Mouse (Mus musculus): Measurements from ENCODE around the gene Rev3l. TPM values are rescaled to one million over a fixed set of nuclear protein-coding genes. Genes with fewer than 3 reads are reported as not detected.

The Rev3l gene
- polyA plus RNA-seq, 1 experiment from 2014 or later, result 3.1 TPM

- ATAC-seq (ENCODE audit: low read depth), result peak; percentile 93
- H3K9me3 ChIP-seq (replicated peaks; ENCODE audit: control insufficient read depth, low read length), result no peaks in the 10 kb centered on the region
Measured at GRCm38 (mm10) chr10:39730976-39731735, 762 bp upstream of the Rev3l start.

GRCm38 (mm10) chr10:39732266-39733100 lies 565 bp downstream of the Rev3l start:
- H3K27me3 ChIP-seq (ENCODE audit: control insufficient read depth, insufficient read depth, low read depth, low read length), result no peaks in the 10 kb centered on the region
- H3K9me3 ChIP-seq (replicated peaks; ENCODE audit: control insufficient read depth, low read length), result no peaks in the 10 kb centered on the region
- peak overlapping the region; percentile 98 for H3K4me3 ChIP-seq (ENCODE audit: low read depth, low read length)
- H3K9ac ChIP-seq (ENCODE audit: low read depth, low read length), result peak overlapping the region; percentile 99
- peak; percentile 25 for ATAC-seq (ENCODE audit: low read depth)
- 0% methylated on average over 96 of the region's 105 CpGs for WGBS (ENCODE audit: insufficient replicate concordance)
- peak overlapping the region; percentile 98 for H3K27ac ChIP-seq (ENCODE audit: low read length)
- peaks cover 14% of the 10 kb centered on the region for H3K4me1 ChIP-seq (ENCODE audit: control insufficient read depth, low read depth, low read length)
- H3K4me2 ChIP-seq (ENCODE audit: low read depth, low read length), result peak overlapping the region; percentile 98
- H3K36me3 ChIP-seq (ENCODE audit: control insufficient read depth, insufficient read depth), result no peaks in the 10 kb centered on the region

More at GRCm38 (mm10) chr10:39730976-39731735, 762 bp upstream of the Rev3l start:
- H3K9ac ChIP-seq (ENCODE audit: low read depth, low read length), result peak overlapping the region; percentile 99
- no peaks in the 10 kb centered on the region for H3K27me3 ChIP-seq (ENCODE audit: control insufficient read depth, insufficient read depth, low read depth, low read length)
- peaks cover 14% of the 10 kb centered on the region for H3K4me1 ChIP-seq (ENCODE audit: control insufficient read depth, low read depth, low read length)
- peak overlapping the region; percentile 98 for H3K4me3 ChIP-seq (ENCODE audit: low read depth, low read length)
- peak overlapping the region; percentile 98 for H3K4me2 ChIP-seq (ENCODE audit: low read depth, low read length)
- H3K27ac ChIP-seq (ENCODE audit: low read length), result peak overlapping the region; percentile 98
- under 1% methylated on average over 36 of the region's 66 CpGs for WGBS (ENCODE audit: insufficient replicate concordance)
- H3K36me3 ChIP-seq (ENCODE audit: control insufficient read depth, insufficient read depth), result no peaks in the 10 kb centered on the region

GRCm38 (mm10) chr10:39733101-39733399 lies 1.1 kb downstream of the Rev3l start:
- no peaks in the 10 kb centered on the region for H3K36me3 ChIP-seq (ENCODE audit: control insufficient read depth, insufficient read depth)
- peaks cover 14% of the 10 kb centered on the region for H3K4me1 ChIP-seq (ENCODE audit: control insufficient read depth, low read depth, low read length)
- H3K9ac ChIP-seq (ENCODE audit: low read depth, low read length), result peak overlapping the region; percentile 99
- 0% methylated on average over 9 of the region's 9 CpGs for WGBS (ENCODE audit: insufficient replicate concordance)
- peak overlapping the region; percentile 98 for H3K27ac ChIP-seq (ENCODE audit: low read length)
- ATAC-seq (ENCODE audit: low read depth), result no peak
- no peaks in the 10 kb centered on the region for H3K9me3 ChIP-seq (replicated peaks; ENCODE audit: control insufficient read depth, low read length)
- peak overlapping the region; percentile 98 for H3K4me2 ChIP-seq (ENCODE audit: low read depth, low read length)
- no peaks in the 10 kb centered on the region for H3K27me3 ChIP-seq (ENCODE audit: control insufficient read depth, insufficient read depth, low read depth, low read length)
- peak overlapping the region; percentile 98 for H3K4me3 ChIP-seq (ENCODE audit: low read depth, low read length)

DNA sequence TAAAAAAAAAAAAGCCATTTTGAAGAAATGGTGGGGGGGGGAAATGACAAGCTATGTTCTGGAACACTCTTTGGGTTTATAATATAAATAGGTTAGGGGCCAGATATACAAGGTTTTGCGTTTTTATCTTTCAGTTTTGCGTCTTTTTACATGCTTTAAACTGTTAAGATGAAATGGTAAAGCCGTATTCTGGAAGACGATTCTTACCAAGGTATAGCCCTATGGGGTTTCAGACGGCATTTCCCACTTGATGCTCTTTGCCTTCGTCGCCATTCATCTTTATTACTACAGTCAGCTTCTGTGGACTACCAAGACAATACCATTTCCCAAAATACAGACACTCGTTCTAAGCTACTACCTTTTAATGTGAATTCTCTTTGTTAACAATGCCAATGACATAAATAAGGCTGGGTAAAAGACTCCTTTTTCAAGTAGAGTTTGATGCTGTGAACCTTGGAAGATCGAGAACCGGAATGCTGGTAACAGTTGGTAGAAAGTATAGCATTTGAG lies 1.6 kb downstream of the Rev3l start:
- H3K36me3 ChIP-seq (ENCODE audit: control insufficient read depth, insufficient read depth), result no peaks in the 10 kb centered on the region
- H3K9ac ChIP-seq (ENCODE audit: low read depth, low read length), result peak overlapping the region; percentile 99
- H3K9me3 ChIP-seq (replicated peaks; ENCODE audit: control insufficient read depth, low read length), result no peaks in the 10 kb centered on the region
- peak overlapping the region; percentile 98 for H3K4me3 ChIP-seq (ENCODE audit: low read depth, low read length)
- no peak for ATAC-seq (ENCODE audit: low read depth)
- peak overlapping the region; percentile 98 for H3K4me2 ChIP-seq (ENCODE audit: low read depth, low read length)
- WGBS (ENCODE audit: insufficient replicate concordance), result 28% methylated on average over 10 of the region's 10 CpGs
- H3K4me1 ChIP-seq (ENCODE audit: control insufficient read depth, low read depth, low read length), result peaks cover 14% of the 10 kb centered on the region
- H3K27me3 ChIP-seq (ENCODE audit: control insufficient read depth, insufficient read depth, low read depth, low read length), result no peaks in the 10 kb centered on the region
- no peak overlapping the region; the same call in 1 of the 2 replicates for H3K27ac ChIP-seq (ENCODE audit: low read length)

DNA sequence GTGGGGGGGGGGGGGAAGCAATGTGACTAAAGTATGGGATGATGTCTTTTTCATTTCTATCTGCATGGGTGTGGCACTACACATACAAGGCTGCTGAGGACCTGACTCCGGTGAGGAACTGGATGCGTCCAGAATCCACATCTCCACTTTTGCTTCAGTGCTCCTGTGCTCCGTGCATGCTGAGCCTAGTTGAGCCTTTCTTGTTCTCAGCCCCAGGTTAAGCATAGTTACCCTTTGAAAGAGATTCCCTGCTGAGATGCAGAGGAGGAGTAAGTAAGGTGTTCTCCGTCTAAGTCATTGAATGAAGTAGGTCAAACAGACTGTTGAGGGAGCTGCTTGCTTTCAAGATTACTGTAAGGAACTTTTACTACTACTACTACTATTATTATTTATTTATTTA lies 4.3 kb downstream of the Rev3l start:
- Histone ChIP-seq H3K36me3 (ENCODE audit: control insufficient read depth, insufficient read depth) (no peaks in the 10 kb centered on the region), H3K4me2 (ENCODE audit: low read depth, low read length) (no peak overlapping the region), H3K9me3 (replicated peaks; ENCODE audit: control insufficient read depth, low read length) (no peaks in the 10 kb centered on the region), H3K4me3 (ENCODE audit: low read depth, low read length) (no peak overlapping the region), H3K27me3 (ENCODE audit: control insufficient read depth, insufficient read depth, low read depth, low read length) (no peaks in the 10 kb centered on the region), H3K27ac (ENCODE audit: low read length) (no peak overlapping the region), H3K9ac (ENCODE audit: low read depth, low read length) (no peak overlapping the region), H3K4me1 (ENCODE audit: control insufficient read depth, low read depth, low read length) (peaks cover 7% of the 10 kb centered on the region)
- WGBS (ENCODE audit: insufficient replicate concordance), result 85% methylated on average over 4 of the region's 4 CpGs
- no peak for ATAC-seq (ENCODE audit: low read depth)

GRCm38 (mm10) chr10:39742057-39742456 lies 10.1 kb downstream of the Rev3l start:
- Histone ChIP-seq H3K27ac (ENCODE audit: low read length) (no peak overlapping the region), H3K4me3 (ENCODE audit: low read depth, low read length) (no peak overlapping the region), H3K4me1 (ENCODE audit: control insufficient read depth, low read depth, low read length) (no peaks in the 10 kb centered on the region), H3K4me2 (ENCODE audit: low read depth, low read length) (no peak overlapping the region), H3K36me3 (ENCODE audit: control insufficient read depth, insufficient read depth) (no peaks in the 10 kb centered on the region), H3K9me3 (replicated peaks; ENCODE audit: control insufficient read depth, low read length) (no peaks in the 10 kb centered on the region), H3K9ac (ENCODE audit: low read depth, low read length) (no peak overlapping the region), H3K27me3 (ENCODE audit: control insufficient read depth, insufficient read depth, low read depth, low read length) (no peaks in the 10 kb centered on the region)
- 82% methylated on average over 4 of the region's 4 CpGs for WGBS (ENCODE audit: insufficient replicate concordance)
- ATAC-seq (ENCODE audit: low read depth), result no peak

DNA sequence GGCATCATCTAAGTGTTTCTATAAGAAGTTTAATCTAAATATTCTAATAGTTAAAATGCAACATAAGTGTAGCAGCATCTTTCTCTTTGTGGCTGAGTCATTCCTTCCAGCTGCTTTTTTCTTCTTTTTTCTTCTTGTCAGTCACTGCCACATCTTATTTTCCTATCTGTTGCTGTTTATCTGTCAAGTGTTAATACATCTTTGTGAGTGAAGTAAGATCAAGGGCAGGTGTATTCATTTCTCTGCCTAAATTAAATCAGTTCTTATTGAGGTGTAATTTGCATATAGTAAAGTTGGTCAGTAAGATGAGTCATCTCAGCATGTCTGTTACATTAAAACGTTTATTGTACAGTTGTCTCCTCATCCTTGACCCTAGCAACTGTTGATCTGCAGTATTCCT lies 32.8 kb downstream of the Rev3l start:
- no peak overlapping the region for H3K4me2 ChIP-seq (ENCODE audit: low read depth, low read length)
- H3K4me1 ChIP-seq (ENCODE audit: control insufficient read depth, low read depth, low read length), result no peaks in the 10 kb centered on the region
- no peak overlapping the region for H3K4me3 ChIP-seq (ENCODE audit: low read depth, low read length)
- no peaks in the 10 kb centered on the region for H3K27me3 ChIP-seq (ENCODE audit: control insufficient read depth, insufficient read depth, low read depth, low read length)
- no peak overlapping the region for H3K27ac ChIP-seq (ENCODE audit: low read length)
- no peak overlapping the region for H3K9ac ChIP-seq (ENCODE audit: low read depth, low read length)
- H3K36me3 ChIP-seq (ENCODE audit: control insufficient read depth, insufficient read depth), result no peaks in the 10 kb centered on the region; the same call in 1 of the 2 replicates
- WGBS (ENCODE audit: insufficient replicate concordance), result 74% methylated on average over 1 of the region's 1 CpGs
- ATAC-seq (ENCODE audit: low read depth), result no peak
- no peaks in the 10 kb centered on the region for H3K9me3 ChIP-seq (replicated peaks; ENCODE audit: control insufficient read depth, low read length)

DNA sequence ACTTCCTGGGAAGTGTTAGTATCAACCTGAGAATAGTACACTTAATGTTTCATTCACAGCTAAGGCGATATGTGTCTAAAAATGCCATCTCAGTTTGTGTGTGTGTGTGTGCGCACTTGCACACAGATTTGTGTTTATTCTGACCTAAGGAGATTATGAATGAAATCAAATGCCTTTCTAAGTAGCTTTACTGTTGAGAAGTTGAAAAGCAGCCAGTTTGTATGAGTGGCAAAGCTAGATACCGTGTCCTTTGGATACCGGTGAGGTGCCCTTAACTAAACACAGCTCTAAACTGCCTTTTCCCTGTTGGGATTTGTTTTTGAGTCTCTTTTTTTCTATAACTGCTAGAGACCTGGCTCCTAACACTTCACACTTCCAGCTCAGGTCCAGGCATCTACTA lies 34.8 kb downstream of the Rev3l start:
- Histone ChIP-seq H3K4me3 (ENCODE audit: low read depth, low read length) (no peak overlapping the region), H3K4me2 (ENCODE audit: low read depth, low read length) (no peak overlapping the region), H3K4me1 (ENCODE audit: control insufficient read depth, low read depth, low read length) (no peaks in the 10 kb centered on the region), H3K9ac (ENCODE audit: low read depth, low read length) (no peak overlapping the region), H3K36me3 (ENCODE audit: control insufficient read depth, insufficient read depth) (no peaks in the 10 kb centered on the region), H3K27me3 (ENCODE audit: control insufficient read depth, insufficient read depth, low read depth, low read length) (no peaks in the 10 kb centered on the region), H3K9me3 (replicated peaks; ENCODE audit: control insufficient read depth, low read length) (no peaks in the 10 kb centered on the region), H3K27ac (ENCODE audit: low read length) (no peak overlapping the region)
- 83% methylated on average over 4 of the region's 4 CpGs for WGBS (ENCODE audit: insufficient replicate concordance)
- no peak for ATAC-seq (ENCODE audit: low read depth)

GRCm38 (mm10) chr10:39772259-39772658 lies 40.3 kb downstream of the Rev3l start:
- Histone ChIP-seq H3K4me3 (ENCODE audit: low read depth, low read length) (no peak overlapping the region), H3K36me3 (ENCODE audit: control insufficient read depth, insufficient read depth) (no peaks in the 10 kb centered on the region), H3K27ac (ENCODE audit: low read length) (no peak overlapping the region), H3K4me2 (ENCODE audit: low read depth, low read length) (no peak overlapping the region), H3K9me3 (replicated peaks; ENCODE audit: control insufficient read depth, low read length) (no peaks in the 10 kb centered on the region), H3K4me1 (ENCODE audit: control insufficient read depth, low read depth, low read length) (no peaks in the 10 kb centered on the region), H3K9ac (ENCODE audit: low read depth, low read length) (no peak overlapping the region), H3K27me3 (ENCODE audit: control insufficient read depth, insufficient read depth, low read depth, low read length) (no peaks in the 10 kb centered on the region)
- WGBS (ENCODE audit: insufficient replicate concordance), result 69% methylated on average over 2 of the region's 2 CpGs
- no peak for ATAC-seq (ENCODE audit: low read depth)

All from liver, embryonic 16.5 days (tissue).